ENCODE assay signal across 12 mouse cellular contexts in genomic region chr3:14889716-14890409, GRCm38 (mm10). TPM values are rescaled to one million over a fixed set of nuclear protein-coding genes. Genes with fewer than 3 reads are reported as not detected.
A peak's percentile ranks its signal among the peaks of the same experiment; 100 is the strongest.
DNase-seq lines count a peak whose midpoint lies in the region; ATAC-seq lines count a peak whose summit lies in the region.
"Had no signal": no experiment of that assay in that cellular context is flagged by ENCODE, and none has a peak within 500 bp of the region (broad histone marks: within the 10 kb centered on the region; RNA-seq: fewer than 3 reads in every experiment).

No protein-coding gene starts in this region.

- no peaks in the 10 kb centered on the region for H3K36me3 ChIP-seq in heart, embryonic 15.5 days
- H3K36me3 ChIP-seq in liver, embryonic 15.5 days (replicated peaks), result peaks cover 65% of the 10 kb centered on the region
- H3K36me3 ChIP-seq: kidney, embryonic 15.5 days; limb, embryonic 13.5 days; neural tube, embryonic 13.5 days had no signal

- intact Hi-C loops in heart, postnatal 25 days (cut with DNase I), result no loop called here

- DNase-seq in heart, postnatal 25 days (ENCODE audit: low spot score), result no peak
- peak; percentile 30 for DNase-seq in retina, postnatal 1 day
- no peak for DNase-seq in retina, embryonic 14.5 days (ENCODE audit: low spot score)
- no peak for DNase-seq in gastrocnemius, adult 18-20 months (ENCODE audit: low spot score)
- no peak for DNase-seq in right cerebral cortex, postnatal 36 days (ENCODE audit: low spot score in 2 of 2)
- DNase-seq in adrenal gland, postnatal 14 days, result no peak
- DNase-seq: adrenal gland, postnatal 25 days had no signal

- no peak overlapping the region for H3K27ac ChIP-seq in heart, embryonic 15.5 days
- peak overlapping the region; percentile 99 for H3K27ac ChIP-seq in liver, embryonic 15.5 days (replicated peaks)
- H3K27ac ChIP-seq: limb, embryonic 13.5 days; neural tube, embryonic 13.5 days had no signal

- no peak for ATAC-seq in heart, embryonic 15.5 days (replicated peaks; ENCODE audit: insufficient number of reproducible peaks, insufficient read depth, low FRiP score, low read depth)
- ATAC-seq in liver, embryonic 15.5 days (ENCODE audit: insufficient read depth), result no peak

- H3K4me3 ChIP-seq in heart, embryonic 15.5 days, result no peak overlapping the region
- H3K4me3 ChIP-seq in liver, embryonic 15.5 days (replicated peaks), result peak overlapping the region; percentile 86
- H3K4me3 ChIP-seq: kidney, embryonic 15.5 days; limb, embryonic 13.5 days; neural tube, embryonic 13.5 days had no signal

- no peaks in the 10 kb centered on the region for H3K9me3 ChIP-seq in heart, embryonic 15.5 days (replicated peaks)
- no peaks in the 10 kb centered on the region for H3K9me3 ChIP-seq in liver, embryonic 15.5 days (replicated peaks)
- H3K9me3 ChIP-seq: kidney, embryonic 15.5 days; limb, embryonic 13.5 days; neural tube, embryonic 13.5 days had no signal

- peak overlapping the region; percentile 34 for H3K4me2 ChIP-seq in heart, embryonic 15.5 days
- peak overlapping the region; percentile 74 for H3K4me2 ChIP-seq in liver, embryonic 15.5 days
- H3K4me2 ChIP-seq: kidney, embryonic 15.5 days; limb, embryonic 13.5 days had no signal

- WGBS in heart, embryonic 15.5 days, result 51% methylated on average over 4 of the region's 4 CpGs
- WGBS in liver, embryonic 15.5 days (ENCODE audit: insufficient replicate concordance), result 25% methylated on average over 4 of the region's 4 CpGs

- H3K4me1 ChIP-seq in heart, embryonic 15.5 days (replicated peaks), result peaks cover 7% of the 10 kb centered on the region; the same call in 1 of the 2 replicates
- H3K4me1 ChIP-seq in liver, embryonic 15.5 days (replicated peaks), result peaks cover 18% of the 10 kb centered on the region

- no peaks in the 10 kb centered on the region for H3K27me3 ChIP-seq in heart, embryonic 15.5 days
- no peaks in the 10 kb centered on the region for H3K27me3 ChIP-seq in liver, embryonic 15.5 days

- H3K9ac ChIP-seq in heart, embryonic 15.5 days, result no peak overlapping the region
- peak overlapping the region; percentile 99 for H3K9ac ChIP-seq in liver, embryonic 15.5 days
- H3K9ac ChIP-seq: kidney, embryonic 15.5 days; limb, embryonic 13.5 days; neural tube, embryonic 13.5 days had no signal

RNA-seq across cellular contexts. Expression of gene Car2, which starts 3.8 kb away (rescaled TPM):
- polyA plus RNA-seq in heart, embryonic 15.5 days (2015; fragmentation: Nextera tagmentation; extraction: Ambion mirVana), result 53.3 and 79.5 TPM in 2 replicates
- total RNA-seq in heart, postnatal 25 days (2021), result 1 to 10 TPM; 6.9 to 8.9 TPM
- polyA plus RNA-seq in liver, embryonic 15.5 days (2015; fragmentation: Nextera tagmentation; extraction: Ambion mirVana), result 2,386 and 2,474 TPM in 2 replicates
- 10 to 100 TPM; 17.2 to 19.0 TPM for total RNA-seq in gastrocnemius, adult 18-20 months (2021)
- 38.2 and 51.7 TPM in 2 replicates for total RNA-seq in adrenal gland, postnatal 14 days (2021)

RNA-seq across cellular contexts. Expression of gene Car3, which starts 26.6 kb away (rescaled TPM):
- 6.1 and 8.2 TPM in 2 replicates for polyA plus RNA-seq in heart, embryonic 15.5 days (2015; fragmentation: Nextera tagmentation; extraction: Ambion mirVana)
- 10 to 100 TPM; 20.3 to 63.9 TPM for total RNA-seq in heart, postnatal 25 days (2021)
- 140 and 151 TPM in 2 replicates for polyA plus RNA-seq in liver, embryonic 15.5 days (2015; fragmentation: Nextera tagmentation; extraction: Ambion mirVana)
- 1,000 to 10,000 TPM; 1,448 to 1,773 TPM for total RNA-seq in gastrocnemius, adult 18-20 months (2021)
- total RNA-seq in adrenal gland, postnatal 14 days (2021), result 928 and 1,198 TPM in 2 replicates

Comparison
In these comparisons a context has a peak if more than half of its experiments do, and no peak if none do; other contexts are left out.
1. RNA of gene Car3, which starts 26.6 kb away (total RNA-seq): 1,448 to 1,773 TPM in gastrocnemius, adult 18-20 months and 928 to 1,198 TPM in adrenal gland, postnatal 14 days; 20.3 to 63.9 TPM in heart, postnatal 25 days; every median in the first group is over 10 times any median in the second.